Mouse (Mus musculus) erythroblast, embryonic 14.5 days (primary cell): Measurements from ENCODE around the gene Ralgps2.

Experiments used
- GATA1 ChIP-seq: IDR thresholded peaks from 2 replicates; pipeline ENCODE4 v1.6.1; 2012; ENCODE audit warnings: low read length, inconsistent platforms, mixed read lengths
- TAL1 ChIP-seq: IDR thresholded peaks from 3 replicates; pipeline ENCODE4 v1.6.1; 2012; ENCODE audit warnings: low read length, inconsistent platforms, mixed read lengths

- TF ChIP-seq TAL1: no peak
- TF ChIP-seq GATA1: no peak
Observed at GRCm38 (mm10) chr1:156778977-156779376, 160.4 kb downstream of the Ralgps2 start.
